Mouse (Mus musculus): Measurements from ENCODE around the gene Rpl36a.

DNA sequence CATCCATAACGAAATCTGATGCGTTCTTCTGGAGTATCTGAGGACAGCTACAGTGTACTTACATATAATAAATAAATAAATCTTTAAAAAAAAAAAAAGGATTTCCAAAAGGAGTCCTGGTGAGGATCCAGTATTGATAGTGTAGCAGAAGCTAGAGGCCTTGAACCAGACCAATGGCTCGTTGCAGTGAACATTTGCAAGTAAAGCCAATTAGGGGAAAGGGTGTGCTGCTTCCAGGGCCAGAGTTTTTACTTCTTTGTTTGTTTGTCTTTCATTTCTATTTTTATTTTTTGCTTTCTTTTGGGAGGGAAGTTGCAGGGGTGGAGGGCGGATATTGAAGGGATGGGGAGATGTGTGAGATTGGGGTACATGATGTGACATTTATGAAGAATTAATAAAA is 32.1 kb upstream of the Rpl36a start:
- TF ChIP-seq CTCF (IDR thresholded peaks at IDR 0.05; ENCODE audit: borderline replicate concordance, control insufficient read depth, extremely low read depth, insufficient read depth, low read length, poor library complexity) (no peak), POLR2A (IDR thresholded peaks at IDR 0.05; ENCODE audit: control insufficient read depth, extremely low read depth, insufficient read depth, low read length, poor library complexity) (no peak)

All from thymus, adult 2 months (tissue).